Mouse (Mus musculus) liver, embryonic 14.5 days (tissue): ENCODE measurements at regions not wholly inside any gene's neighbourhood (a gene's known extent, or its start where the extent isn't known, plus 50 kb on each side); places are given as distances from the start of the nearest gene placed in this dataset.

Source experiments
- ATAC-seq: fragments of 200-750 bp; cut with Nextera tagmentation; 2 replicates; pipeline ENCODE4 v1.8.0; 2017; ENCODE audit warnings: moderate number of reproducible peaks, mild to moderate bottlenecking, moderate library complexity; ENCODE audit not compliant: insufficient read depth
- DNase-seq, 3 experiments: peaks; one replicate each; pipeline ENCODE4 v3.0.0-alpha.2; 2012 to 2013; ENCODE audit warnings: low read depth in 3 of 3, low spot score in 3 of 3
- H3K27ac ChIP-seq: fragments of 300-500 bp; sonication (generic); 2 replicates; pipeline ENCODE4 v1.5.1; 2014; ENCODE audit warnings: moderate library complexity, mild to moderate bottlenecking, control low read depth, inconsistent platforms
- H3K27me3 ChIP-seq: fragments of 300-500 bp; sonication (generic); 2 replicates; pipeline ENCODE4 v1.6.1; 2014; ENCODE audit warnings: mild to moderate bottlenecking, low read length, moderate library complexity; ENCODE audit not compliant: control insufficient read depth, insufficient read depth
- H3K36me3 ChIP-seq: fragments of 300-500 bp; sonication (generic); replicated peaks from 2 replicates; pipeline ENCODE4 v1.6.1; 2014; ENCODE audit warnings: low read depth; ENCODE audit not compliant: control insufficient read depth, insufficient read depth
- H3K4me1 ChIP-seq, 2 experiments: fragments of 200-500 bp in 1 of 2; fragments of 300-500 bp in 1 of 2; sonication (generic) in 1 of 2; replicated peaks; 2 replicates each; pipeline ENCODE4 v1.6.1; 2012 to 2014; ENCODE audit warnings: antibody characterized with exemption in 1 of 2, inconsistent platforms in 1 of 2, low read length in 1 of 2; ENCODE audit not compliant: control insufficient read depth in 2 of 2, insufficient read depth in 2 of 2
- H3K4me2 ChIP-seq: fragments of 300-500 bp; sonication (generic); 2 replicates; pipeline ENCODE4 v1.6.1; 2014; ENCODE audit warnings: low read depth, mild to moderate bottlenecking, control low read depth, moderate library complexity
- H3K4me3 ChIP-seq, 2 experiments: fragments of 200-500 bp in 1 of 2; fragments of 300-500 bp in 1 of 2; sonication (generic) in 1 of 2; 2 replicates each; pipeline ENCODE4 v1.5.1; 2012 to 2014; ENCODE audit warnings: low read depth in 2 of 2, low read length in 2 of 2, mild to moderate bottlenecking in 2 of 2, control low read depth in 1 of 2, inconsistent platforms in 1 of 2, moderate library complexity in 1 of 2; ENCODE audit not compliant: insufficient read depth in 1 of 2
- H3K9ac ChIP-seq: fragments of 300-500 bp; sonication (generic); replicated peaks from 2 replicates; pipeline ENCODE4 v1.6.1; 2014; ENCODE audit warnings: mild to moderate bottlenecking, control low read depth, moderate library complexity
- H3K9me3 ChIP-seq: fragments of 300-500 bp; sonication (generic); 2 replicates; pipeline ENCODE4 v1.6.1; 2016; ENCODE audit warnings: low read length, mixed read lengths; ENCODE audit not compliant: control insufficient read depth
- CTCF ChIP-seq: IDR thresholded peaks from 2 replicates; pipeline ENCODE4 v1.5.1; 2016; ENCODE audit warnings: antibody characterized with exemption, low read depth, control low read depth
- EP300 ChIP-seq: IDR thresholded peaks from 2 replicates; pipeline ENCODE4 v1.6.1; 2016; ENCODE audit warnings: antibody characterized with exemption, low read depth
- WGBS: fragments of 180-500 bp; shearing (Covaris S2); extraction: QIAGEN DNeasy Blood & Tissue Kit; methylation state at CpG from one replicate; pipeline ENCODE4 v1.1.7; 2014; ENCODE audit not compliant: insufficient replicate concordance; 5-methylcytosine and 5-hydroxymethylcytosine counted together

DNA sequence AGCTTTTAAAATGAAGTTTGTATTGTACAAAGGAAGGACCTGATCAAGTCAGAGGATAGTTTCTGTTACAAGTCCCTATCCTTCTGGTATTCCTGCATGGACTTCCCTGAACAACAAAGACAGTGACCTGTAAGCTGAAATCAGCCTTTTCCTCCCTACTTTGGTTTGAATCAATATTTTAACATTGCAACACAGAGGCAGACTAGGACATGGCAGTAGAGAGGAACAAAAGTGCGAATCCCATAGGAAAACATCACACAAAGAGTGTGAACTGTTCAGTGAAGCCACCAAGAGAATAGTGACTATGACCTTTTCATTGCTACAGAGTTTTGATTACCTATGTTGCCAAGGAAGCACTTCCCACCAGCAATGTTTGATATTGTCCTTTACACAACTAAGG is 288.7 kb downstream of the Rprm start:
- no peaks in the 10 kb centered on the region for H3K36me3 ChIP-seq
- H3K27ac ChIP-seq = no peak overlapping the region
- no peak overlapping the region for H3K9ac ChIP-seq
- 52% methylated on average over 1 of the region's 1 CpGs for WGBS
- ATAC-seq = no peak
- H3K4me2 ChIP-seq = no peak overlapping the region
- H3K27me3 ChIP-seq = no peaks in the 10 kb centered on the region
- DNase-seq = no peak
- TF ChIP-seq EP300 = no peak
- no peak overlapping the region for H3K4me3 ChIP-seq
- no peaks in the 10 kb centered on the region for H3K4me1 ChIP-seq
- no peaks in the 10 kb centered on the region for H3K9me3 ChIP-seq

DNA sequence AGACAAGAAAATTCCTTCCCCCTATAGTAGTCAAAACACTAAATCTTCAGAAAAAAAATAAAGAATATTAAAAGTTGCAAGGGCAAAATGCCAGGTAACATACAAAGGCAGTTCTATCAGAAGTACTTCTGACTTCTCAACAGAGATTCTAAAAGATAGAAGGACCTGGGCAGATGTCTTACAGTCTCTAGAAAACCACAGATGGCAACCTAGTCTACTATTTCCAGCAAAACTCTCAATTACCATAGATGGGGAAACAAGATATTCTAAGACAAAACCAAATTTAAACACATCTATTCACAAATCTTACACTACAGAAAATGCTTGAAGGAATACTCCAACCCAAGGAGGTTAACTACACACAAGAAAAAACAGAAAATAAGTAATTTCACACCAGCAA is 281.7 kb downstream of the Rprm start:
- no peaks in the 10 kb centered on the region for H3K9me3 ChIP-seq
- H3K4me3 ChIP-seq = no peak overlapping the region
- TF ChIP-seq EP300 = no peak
- no peak for TF ChIP-seq CTCF
- no peaks in the 10 kb centered on the region for H3K36me3 ChIP-seq
- no peaks in the 10 kb centered on the region for H3K4me1 ChIP-seq
- no peak overlapping the region for H3K4me2 ChIP-seq
- no peak overlapping the region for H3K9ac ChIP-seq
- DNase-seq = no peak
- no peak for ATAC-seq
- H3K27me3 ChIP-seq = no peaks in the 10 kb centered on the region
- no peak overlapping the region for H3K27ac ChIP-seq

DNA sequence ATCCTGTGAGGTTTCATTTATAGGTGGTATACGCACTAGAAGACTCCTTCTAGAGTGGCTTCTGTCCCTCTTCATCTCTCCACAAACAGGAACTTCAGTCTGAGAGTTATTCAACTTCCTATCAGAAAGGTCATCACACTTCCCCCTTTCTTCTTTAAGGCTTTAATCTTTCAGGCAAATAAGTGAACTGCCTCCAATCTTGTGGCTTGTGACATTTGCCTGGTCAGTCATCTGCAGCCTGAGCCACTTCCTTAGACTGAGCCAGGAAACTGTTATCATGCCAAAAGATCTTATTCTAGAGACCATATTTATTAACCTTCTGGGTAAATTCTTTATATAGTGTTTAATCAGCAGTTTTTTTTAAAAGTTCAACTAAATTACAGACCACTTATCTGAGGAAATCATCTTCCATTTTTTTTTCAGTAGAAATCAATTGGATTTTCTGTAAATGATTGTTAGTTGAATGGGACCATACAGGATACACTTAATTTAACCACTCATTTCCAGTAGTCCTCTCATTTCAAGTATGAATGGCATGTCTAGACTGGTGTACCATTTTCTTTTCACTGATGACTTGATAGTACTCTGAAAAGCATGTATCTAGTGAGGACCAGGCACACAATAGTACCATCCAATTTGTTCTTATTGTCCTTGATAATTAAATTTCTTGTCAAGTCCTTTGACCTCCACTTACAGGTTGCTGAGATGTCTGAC is 234.4 kb downstream of the Rprm start:
- Histone ChIP-seq H3K4me2 (no peak overlapping the region), H3K27ac (no peak overlapping the region), H3K9me3 (no peaks in the 10 kb centered on the region), H3K27me3 (no peaks in the 10 kb centered on the region), H3K9ac (no peak overlapping the region), H3K4me1 (no peaks in the 10 kb centered on the region), H3K4me3 (no peak overlapping the region), H3K36me3 (no peaks in the 10 kb centered on the region)
- DNase-seq (no peak), ATAC-seq (no peak)
- TF ChIP-seq CTCF (no peak), EP300 (no peak)
- 0% methylated on average over 1 of the region's 1 CpGs for WGBS
